Mouse (Mus musculus): ENCODE measurements around the gene F2rl2. TPM values are rescaled to one million over a fixed set of nuclear protein-coding genes. Genes with fewer than 3 reads are reported as not detected.

Gene F2rl2
- polyA plus RNA-seq (2017; shearing (Covaris generic)), result 2.1 TPM

DNA sequence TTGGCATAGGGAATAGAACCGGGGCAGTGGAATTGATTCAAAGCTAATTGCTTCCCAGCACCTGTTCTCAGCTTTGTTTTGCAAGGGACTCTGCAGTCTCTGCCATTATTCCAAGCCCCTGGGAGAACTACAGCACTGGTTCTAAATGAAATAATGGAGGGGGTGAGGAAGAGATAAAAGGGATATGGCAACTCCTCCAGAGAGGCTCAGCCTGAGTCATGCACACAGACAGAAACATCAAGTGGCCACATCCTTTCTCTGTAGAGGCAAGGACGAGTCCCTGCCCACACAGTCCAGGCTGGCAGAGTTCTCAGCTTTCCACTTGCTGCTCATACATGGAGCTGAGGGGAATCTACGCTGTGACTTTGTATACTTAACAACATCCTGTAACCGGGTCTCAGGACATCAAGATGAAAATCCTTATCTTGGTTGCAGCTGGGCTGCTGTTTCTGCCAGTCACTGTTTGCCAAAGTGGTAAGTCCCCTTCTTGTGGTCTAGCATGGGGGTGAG is at the start of gene F2rl2:
Gene F2rl2 (plus strand): TSS at position 200 of the 510 bp plus-strand sequence.

Other genes starting within 250 kb of the F2rl2 start
- gene S100z, start 218.1 kb upstream of the F2rl2 start, polyA plus RNA-seq (2017; shearing (Covaris generic)), result not detected
- 18.1 TPM for gene F2rl1, start 171.6 kb upstream of the F2rl2 start, polyA plus RNA-seq (2017; shearing (Covaris generic))
- 37.8 TPM for gene F2r, start 78.4 kb upstream of the F2rl2 start, polyA plus RNA-seq (2017; shearing (Covaris generic))
- 30.4 TPM for gene Iqgap2, start 195.1 kb downstream of the F2rl2 start, polyA plus RNA-seq (2017; shearing (Covaris generic))